Mouse (Mus musculus) G1E (cell line): ENCODE measurements around the gene Myo1g.

Experiments used
- CTCF ChIP-seq: IDR thresholded peaks from 2 replicates; pipeline ENCODE4 v1.5.1; 2012; ENCODE audit warnings: low read depth, low read length, inconsistent platforms, mixed read lengths
- GATA1 ChIP-seq: IDR thresholded peaks from 2 replicates; pipeline ENCODE4 v1.6.1; 2012; ENCODE audit warnings: borderline replicate concordance, low read length, inconsistent platforms, mixed read lengths
- TAL1 ChIP-seq: conservative IDR thresholded peaks from 2 replicates; pipeline ENCODE4 v1.6.1; 2012; ENCODE audit warnings: low read depth, low read length, inconsistent platforms, mixed read lengths

DNA sequence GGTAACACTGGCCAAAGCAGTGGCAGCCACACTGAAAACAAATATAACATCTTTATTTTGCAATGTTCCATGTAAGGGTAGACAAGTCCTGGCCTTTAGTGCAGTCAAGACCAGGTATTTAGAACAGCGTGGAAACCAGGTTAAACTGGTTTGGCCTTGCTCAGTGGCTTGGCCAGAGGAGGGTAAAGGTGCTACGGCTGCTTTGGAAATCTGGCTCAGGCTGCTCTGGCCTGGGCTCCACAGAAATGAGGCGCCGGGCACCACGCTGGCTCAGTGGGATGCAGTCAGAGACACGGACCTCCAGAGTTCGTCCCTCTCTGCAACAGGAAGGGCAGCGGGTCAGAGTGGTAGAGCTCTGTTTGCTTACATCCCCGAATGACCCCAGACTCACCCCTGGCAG lies 14.2 kb downstream of the Myo1g start:
- TF ChIP-seq CTCF (no peak), TAL1 (no peak), GATA1 (no peak)
